Mouse (Mus musculus): Measurements from ENCODE around the gene Spock1.

DNA sequence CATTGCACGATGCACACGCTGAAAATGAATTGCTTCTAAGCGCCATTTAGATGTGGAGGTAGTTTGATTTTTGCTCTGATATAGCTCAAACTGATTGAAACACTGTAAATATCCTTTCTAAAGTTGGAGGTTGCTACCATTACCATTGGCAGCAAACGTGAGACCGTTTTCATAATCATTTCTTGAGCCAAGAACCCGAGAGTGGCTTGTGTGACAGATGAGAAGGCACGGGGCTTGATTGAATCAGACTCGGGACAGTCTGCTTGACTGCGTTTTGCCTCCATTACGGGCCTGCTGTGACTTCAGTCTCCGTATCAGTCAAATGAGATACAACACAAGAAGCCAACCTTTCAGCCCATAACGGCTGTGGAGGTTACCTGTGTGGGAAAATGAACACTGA, 265.1 kb downstream of the Spock1 start:
- TF ChIP-seq CTCF (IDR thresholded peaks at IDR 0.05; ENCODE audit: low read depth, low read length) (no peak), POLR2A (IDR thresholded peaks at IDR 0.05; ENCODE audit: extremely low read depth, insufficient read depth, low read length) (no peak)

All from liver, adult 2 months (tissue).